11 mouse cellular contexts compared by ENCODE assay signal in genomic region chr7:79524921-79525320, GRCm38 (mm10). TPM values are rescaled to one million over a fixed set of nuclear protein-coding genes. Genes with fewer than 3 reads are reported as not detected.
DNase-seq lines count a peak whose midpoint lies in the region; ATAC-seq and TF ChIP-seq lines count a peak whose summit lies in the region.
"Had no signal": no experiment of that assay in that cellular context is flagged by ENCODE, and none has a peak within 500 bp of the region (broad histone marks: within the 10 kb centered on the region; RNA-seq: fewer than 3 reads in every experiment).

No protein-coding gene starts in this region.

- H3K9ac ChIP-seq in embryonic facial prominence, embryonic 12.5 days, result 0 out of 2 replicates have a peak overlapping the region, but pooled peaks have one; percentile 7
- H3K9ac ChIP-seq in forebrain, postnatal 0 days, result peak overlapping the region; percentile 37; the same call in 1 of the 2 replicates
- 0 out of 2 replicates have a peak overlapping the region, but pooled peaks have one; percentile 10 for H3K9ac ChIP-seq in neural tube, embryonic 15.5 days (replicated peaks)
- H3K9ac ChIP-seq: liver, embryonic 12.5 days had no signal

- no peak for TF ChIP-seq CTCF in forebrain, postnatal 0 days (IDR thresholded peaks at IDR 0.05; ENCODE audit: low read depth)

- H3K9me3 ChIP-seq in embryonic facial prominence, embryonic 12.5 days, result no peaks in the 10 kb centered on the region
- no peaks in the 10 kb centered on the region for H3K9me3 ChIP-seq in forebrain, postnatal 0 days (ENCODE audit: low read length)
- H3K9me3 ChIP-seq in limb, embryonic 10.5 days (replicated peaks), result no peaks in the 10 kb centered on the region
- no peaks in the 10 kb centered on the region for H3K9me3 ChIP-seq in neural tube, embryonic 15.5 days (replicated peaks)
- H3K9me3 ChIP-seq: liver, embryonic 12.5 days; megakaryocyte, embryonic 14.5 days had no signal

- H3K4me3 ChIP-seq in embryonic facial prominence, embryonic 12.5 days, result no peak overlapping the region
- H3K4me3 ChIP-seq in forebrain, postnatal 0 days (ENCODE audit: low read depth, low read length), result no peak overlapping the region
- H3K4me3 ChIP-seq in limb, embryonic 10.5 days, result no peak overlapping the region
- H3K4me3 ChIP-seq in neural tube, embryonic 15.5 days (replicated peaks), result no peak overlapping the region
- H3K4me3 ChIP-seq: erythroblast, embryonic 14.5 days; liver, embryonic 12.5 days; megakaryocyte, embryonic 14.5 days had no signal

- 49% methylated on average over 10 of the region's 10 CpGs for WGBS in embryonic facial prominence, embryonic 12.5 days
- 16% methylated on average over 10 of the region's 10 CpGs for WGBS in forebrain, postnatal 0 days
- WGBS in limb, embryonic 10.5 days, result 72% methylated on average over 10 of the region's 10 CpGs
- 19% methylated on average over 10 of the region's 10 CpGs for WGBS in neural tube, embryonic 15.5 days

- peak; percentile 51 for DNase-seq in forebrain, postnatal 0 days
- no peak for DNase-seq in limb, embryonic 10.5 days (ENCODE audit: low spot score)
- no peak for DNase-seq in thymus, postnatal 4 days
- no peak for DNase-seq in cerebellum, adult 9-11 months
- DNase-seq in lung, postnatal 14 days, result no peak
- DNase-seq: cerebellum, postnatal 14 days had no signal

- ATAC-seq in embryonic facial prominence, embryonic 12.5 days (ENCODE audit: insufficient number of reproducible peaks, insufficient read depth, low FRiP score, low TSS enrichment), result no peak
- ATAC-seq in forebrain, postnatal 0 days, result peak; percentile 3; the same call in 1 of the 2 replicates
- ATAC-seq in neural tube, embryonic 15.5 days (ENCODE audit: low FRiP score), result no peak
- ATAC-seq: liver, embryonic 12.5 days had no signal

- H3K27ac ChIP-seq in embryonic facial prominence, embryonic 12.5 days, result peak overlapping the region; percentile 1; the same call in 1 of the 2 replicates
- H3K27ac ChIP-seq in forebrain, postnatal 0 days (ENCODE audit: low read depth, low read length), result peak overlapping the region; percentile 84
- H3K27ac ChIP-seq in limb, embryonic 10.5 days, result peak overlapping the region; percentile 34; the same call in 1 of the 2 replicates
- peak overlapping the region; percentile 98 for H3K27ac ChIP-seq in neural tube, embryonic 15.5 days (replicated peaks)
- H3K27ac ChIP-seq: liver, embryonic 12.5 days had no signal

- H3K4me2 ChIP-seq in embryonic facial prominence, embryonic 12.5 days (replicated peaks), result no peak overlapping the region
- no peak overlapping the region for H3K4me2 ChIP-seq in forebrain, postnatal 0 days (ENCODE audit: low read depth)
- H3K4me2 ChIP-seq in neural tube, embryonic 15.5 days, result no peak overlapping the region
- H3K4me2 ChIP-seq: liver, embryonic 12.5 days had no signal

- H3K4me1 ChIP-seq in embryonic facial prominence, embryonic 12.5 days, result peaks cover 17% of the 10 kb centered on the region; the same call in 1 of the 2 replicates
- H3K4me1 ChIP-seq in forebrain, postnatal 0 days (ENCODE audit: insufficient read depth), result peaks cover 34% of the 10 kb centered on the region
- peaks cover 16% of the 10 kb centered on the region for H3K4me1 ChIP-seq in limb, embryonic 10.5 days
- peaks cover 70% of the 10 kb centered on the region for H3K4me1 ChIP-seq in neural tube, embryonic 15.5 days
- H3K4me1 ChIP-seq: liver, embryonic 12.5 days; megakaryocyte, embryonic 14.5 days had no signal

- no peaks in the 10 kb centered on the region for H3K36me3 ChIP-seq in embryonic facial prominence, embryonic 12.5 days
- peaks cover 59% of the 10 kb centered on the region for H3K36me3 ChIP-seq in forebrain, postnatal 0 days (ENCODE audit: insufficient read depth)
- no peaks in the 10 kb centered on the region for H3K36me3 ChIP-seq in limb, embryonic 10.5 days
- H3K36me3 ChIP-seq in neural tube, embryonic 15.5 days, result 0 out of 2 replicates have a peak, but pooled peaks cover 2% of the 10 kb centered on the region
- H3K36me3 ChIP-seq: liver, embryonic 12.5 days had no signal

- H3K27me3 ChIP-seq in embryonic facial prominence, embryonic 12.5 days, result peaks cover 88% of the 10 kb centered on the region
- no peaks in the 10 kb centered on the region for H3K27me3 ChIP-seq in forebrain, postnatal 0 days (ENCODE audit: insufficient read depth, low read length)
- peaks cover 100% of the 10 kb centered on the region for H3K27me3 ChIP-seq in limb, embryonic 10.5 days (ENCODE audit: low read depth, poor library complexity, severe bottlenecking)
- H3K27me3 ChIP-seq in neural tube, embryonic 15.5 days (replicated peaks), result no peaks in the 10 kb centered on the region

RNA-seq across cellular contexts. Expression of gene Polg, which starts 58.8 kb away (rescaled TPM):
- 42.3 and 42.5 TPM in 2 replicates for polyA plus RNA-seq in embryonic facial prominence, embryonic 12.5 days (2016; fragmentation: Nextera tagmentation; extraction: Ambion mirVana)
- total RNA-seq in forebrain, postnatal 0 days (2014; rRNA removed), result 51.1 and 52.9 TPM in 2 replicates
- 17.4 and 19.4 TPM in 2 replicates for polyA plus RNA-seq in forebrain, postnatal 0 days (2015; fragmentation: Nextera tagmentation; extraction: Ambion mirVana)
- polyA plus RNA-seq in limb, embryonic 10.5 days (2016; fragmentation: Nextera tagmentation; extraction: Ambion mirVana), result 41.1 and 42.3 TPM in 2 replicates
- 24.2 and 25.0 TPM in 2 replicates for polyA plus RNA-seq in neural tube, embryonic 15.5 days (2015; fragmentation: Nextera tagmentation; extraction: Ambion mirVana)

Comparison
In these comparisons a context has a peak if more than half of its experiments do, and no peak if none do; other contexts are left out.
1. H3K27ac ChIP-seq: peak in every context shown above with its lines; median percentile 98 in neural tube, embryonic 15.5 days; 84 in forebrain, postnatal 0 days; 34 in limb, embryonic 10.5 days; 1 in embryonic facial prominence, embryonic 12.5 days.